Mouse (Mus musculus) limb, embryonic 12.5 days (tissue): ENCODE data around the gene Lrpap1. TPM values are rescaled to one million over a fixed set of nuclear protein-coding genes. Genes with fewer than 3 reads are reported as not detected.
A peak's percentile ranks its signal among the peaks of the same experiment; 100 is the strongest.

Source experiments
- ATAC-seq: fragments of 200-750 bp; cut with Nextera tagmentation; 2 replicates; pipeline ENCODE4 v1.8.0; 2017; ENCODE audit warnings: low read depth, moderate TSS enrichment; ENCODE audit not compliant: insufficient number of reproducible peaks, insufficient read depth, low FRiP score, low TSS enrichment
- H3K27ac ChIP-seq: fragments of 300-500 bp; sonication (generic); 2 replicates; pipeline ENCODE4 v1.5.1; 2016; ENCODE audit warnings: mild to moderate bottlenecking, moderate library complexity
- H3K27me3 ChIP-seq: fragments of 300-500 bp; sonication (generic); 2 replicates; pipeline ENCODE4 v1.6.1; 2016; ENCODE audit warnings: mild to moderate bottlenecking, moderate library complexity
- H3K36me3 ChIP-seq: fragments of 300-500 bp; sonication (generic); 2 replicates; pipeline ENCODE4 v1.6.1; 2016; ENCODE audit warnings: mild to moderate bottlenecking, moderate library complexity
- H3K4me1 ChIP-seq: fragments of 300-500 bp; sonication (generic); replicated peaks from 2 replicates; pipeline ENCODE4 v1.6.1; 2016
- H3K4me2 ChIP-seq: fragments of 300-500 bp; sonication (generic); 2 replicates; pipeline ENCODE4 v1.6.1; 2016; ENCODE audit warnings: mild to moderate bottlenecking, moderate library complexity
- H3K4me3 ChIP-seq: fragments of 300-500 bp; sonication (generic); replicated peaks from 2 replicates; pipeline ENCODE4 v1.5.1; 2016; ENCODE audit warnings: mild to moderate bottlenecking
- H3K9ac ChIP-seq: fragments of 300-500 bp; sonication (generic); replicated peaks from 2 replicates; pipeline ENCODE4 v1.6.1; 2016; ENCODE audit warnings: mild to moderate bottlenecking, moderate library complexity
- H3K9me3 ChIP-seq: fragments of 300-500 bp; sonication (generic); 2 replicates; pipeline ENCODE4 v1.6.1; 2016; ENCODE audit warnings: mild to moderate bottlenecking, moderate library complexity
- WGBS: fragments of 180-500 bp; shearing (Covaris S2); methylation state at CpG from one replicate; pipeline ENCODE4 v1.1.7; 2016; 5-methylcytosine and 5-hydroxymethylcytosine counted together
- polyA plus RNA-seq: library from polyadenylated mRNA; unstranded; fragments of >200 nt; fragmentation: Nextera tagmentation; extraction: Ambion mirVana; gene quantifications from 2 replicates; pipeline ENCODE4 v1.2.1, GENCODE M21; 2016

The Lrpap1 gene
- polyA plus RNA-seq, 1 experiment from 2014 or later: 83.5 TPM

DNA sequence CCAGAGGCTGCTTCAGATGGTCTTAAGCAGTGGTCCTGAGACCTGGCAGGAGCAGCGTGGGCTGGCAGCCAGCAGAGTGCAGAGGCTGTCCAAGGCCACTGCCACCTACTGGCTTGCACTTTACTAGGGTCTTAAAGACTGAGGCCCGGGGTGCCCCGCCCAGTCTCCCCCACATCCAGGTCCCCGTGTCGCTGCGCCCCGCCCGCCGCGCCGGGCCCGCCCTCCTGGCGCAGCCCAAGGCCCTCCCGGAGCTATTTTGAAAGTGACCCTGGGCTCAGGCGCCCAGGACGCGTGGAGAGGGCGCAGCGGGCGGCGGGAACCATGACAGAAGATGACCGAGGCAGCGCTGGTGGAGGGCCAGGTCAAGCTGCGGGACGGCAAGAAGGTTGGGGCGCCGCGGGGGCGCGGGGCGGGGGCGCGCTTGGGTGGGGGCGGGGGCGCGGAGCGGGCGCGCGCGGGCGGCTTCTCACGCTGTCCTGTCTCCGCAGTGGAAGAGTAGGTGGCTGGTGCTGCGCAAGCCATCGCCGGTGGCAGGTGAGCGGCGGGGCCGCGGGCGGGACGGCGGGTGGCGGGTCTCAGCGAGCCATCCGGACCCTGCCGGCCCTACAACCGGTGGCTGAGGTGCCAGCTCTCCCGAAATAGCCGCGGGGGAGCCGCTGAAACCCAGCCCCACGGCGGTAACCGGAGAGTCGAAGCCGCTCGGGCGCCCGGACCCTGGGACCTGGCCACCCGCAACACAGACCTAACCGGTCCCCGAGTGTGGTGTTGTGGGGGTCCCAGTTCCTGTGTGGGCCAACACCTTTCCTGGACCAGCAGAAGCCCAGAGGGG, 48.7 kb downstream of the Lrpap1 start, which contains the start of gene Dok7:
Gene Dok7 (plus strand): TSS at position 163 of the 829 bp plus-strand sequence.
- peaks cover 71% of the 10 kb centered on the region for H3K27me3 ChIP-seq
- no peaks in the 10 kb centered on the region for H3K9me3 ChIP-seq
- peak within 1 kb of the TSS; percentile 59 for H3K4me3 ChIP-seq
- H3K9ac ChIP-seq: peak within 1 kb of the TSS; percentile 61
- H3K27ac ChIP-seq: no peak within 1 kb of the TSS
- peak; percentile 45; the same call in 1 of the 2 replicates for ATAC-seq
- WGBS: 2% methylated on average over 46 of the region's 74 CpGs
- H3K36me3 ChIP-seq: no peaks in the 10 kb centered on the region
- H3K4me2 ChIP-seq: peak within 1 kb of the TSS; percentile 97
- H3K4me1 ChIP-seq: peaks cover 7% of the 10 kb centered on the region

DNA sequence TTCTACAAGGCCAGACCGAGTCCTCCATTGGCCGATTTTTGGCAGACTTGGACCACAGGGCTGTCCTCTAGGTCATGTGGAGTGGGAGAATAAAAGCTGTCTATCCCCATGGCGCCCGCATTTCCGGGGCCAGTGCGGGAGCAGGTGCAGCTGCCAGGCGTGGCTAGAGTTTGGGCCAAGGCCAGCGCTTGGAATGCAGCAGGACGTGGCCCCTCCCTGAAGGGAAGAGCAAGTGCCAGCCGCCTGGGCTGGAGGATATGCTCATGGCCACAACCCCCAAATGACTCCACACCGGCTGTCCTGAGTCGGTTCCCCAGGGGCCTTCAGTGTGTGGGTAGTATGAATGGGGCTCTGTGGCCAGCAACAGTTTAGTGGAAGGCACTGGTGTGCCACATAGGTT, 50.5 kb downstream of the Lrpap1 start:
- Histone ChIP-seq H3K27ac (no peak overlapping the region), H3K27me3 (peaks cover 63% of the 10 kb centered on the region), H3K36me3 (no peaks in the 10 kb centered on the region), H3K4me1 (peaks cover 7% of the 10 kb centered on the region), H3K4me2 (no peak overlapping the region), H3K9me3 (no peaks in the 10 kb centered on the region), H3K9ac (no peak overlapping the region), H3K4me3 (no peak overlapping the region)
- no peak for ATAC-seq
- 80% methylated on average over 12 of the region's 12 CpGs for WGBS

- Histone ChIP-seq H3K4me1 (peaks cover 7% of the 10 kb centered on the region), H3K4me2 (no peak overlapping the region), H3K9me3 (no peaks in the 10 kb centered on the region), H3K36me3 (no peaks in the 10 kb centered on the region), H3K27ac (no peak overlapping the region), H3K9ac (no peak overlapping the region), H3K4me3 (no peak overlapping the region), H3K27me3 (peaks cover 59% of the 10 kb centered on the region)
- 90% methylated on average over 3 of the region's 3 CpGs for WGBS
- ATAC-seq: no peak
These were observed 50.9 kb downstream of the Lrpap1 start for GRCm38 (mm10) chr5:35054628-35055027.

GRCm38 (mm10) chr5:35050541-35050940, 55.0 kb downstream of the Lrpap1 start:
- Histone ChIP-seq H3K36me3 (no peaks in the 10 kb centered on the region), H3K9ac (no peak overlapping the region), H3K4me2 (no peak overlapping the region), H3K4me3 (no peak overlapping the region), H3K27me3 (peaks cover 18% of the 10 kb centered on the region), H3K4me1 (0 out of 2 replicates have a peak, but pooled peaks cover 3% of the 10 kb centered on the region), H3K9me3 (no peaks in the 10 kb centered on the region), H3K27ac (no peak overlapping the region)
- ATAC-seq: no peak
- WGBS: 76% methylated on average over 5 of the region's 5 CpGs

GRCm38 (mm10) chr5:35043110-35043451, 62.5 kb downstream of the Lrpap1 start:
- Histone ChIP-seq H3K4me3 (no peak overlapping the region), H3K4me2 (no peak overlapping the region), H3K36me3 (no peaks in the 10 kb centered on the region), H3K4me1 (0 out of 2 replicates have a peak, but pooled peaks cover 3% of the 10 kb centered on the region), H3K9me3 (no peaks in the 10 kb centered on the region), H3K9ac (no peak overlapping the region), H3K27ac (no peak overlapping the region), H3K27me3 (no peaks in the 10 kb centered on the region; the same call in 1 of the 2 replicates)
- peak; percentile 52; the same call in 1 of the 2 replicates for ATAC-seq
- 40% methylated on average over 1 of the region's 1 CpGs for WGBS

DNA sequence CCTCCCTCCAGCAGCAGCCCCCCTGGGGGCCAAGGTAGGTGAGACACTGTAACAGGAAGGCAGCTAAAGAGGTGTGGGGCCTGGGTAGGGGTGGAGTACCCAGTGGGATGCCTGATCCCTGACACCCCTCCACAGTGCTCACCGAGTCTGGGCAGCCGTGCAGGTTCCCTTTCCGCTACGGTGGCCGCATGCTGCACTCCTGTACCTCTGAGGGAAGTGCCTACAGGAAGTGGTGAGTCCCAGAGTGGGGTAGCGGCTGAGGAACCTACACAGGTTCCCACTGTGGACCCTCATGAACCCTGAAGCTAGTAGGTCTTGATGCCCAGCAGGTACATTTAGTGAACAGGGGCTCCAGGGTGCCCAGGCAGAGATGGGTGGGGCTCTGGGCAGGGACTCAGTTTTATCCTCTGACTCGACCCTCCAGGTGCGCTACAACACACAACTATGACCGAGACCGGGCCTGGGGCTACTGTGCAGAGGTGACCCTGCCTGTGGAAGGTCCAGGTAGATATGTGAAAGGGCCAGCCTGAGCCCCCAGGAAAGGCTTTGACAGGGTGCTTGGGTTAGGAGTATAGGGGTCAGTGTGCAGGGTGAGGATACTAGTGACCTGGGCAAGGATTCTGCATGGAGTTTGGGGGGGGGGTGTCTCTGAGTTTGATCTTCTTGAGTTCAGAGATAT, 63.0 kb downstream of the Lrpap1 start:
- 79% methylated on average over 10 of the region's 10 CpGs for WGBS
- Histone ChIP-seq H3K36me3 (no peaks in the 10 kb centered on the region), H3K4me1 (0 out of 2 replicates have a peak, but pooled peaks cover 3% of the 10 kb centered on the region), H3K4me3 (no peak overlapping the region), H3K9ac (no peak overlapping the region), H3K27ac (no peak overlapping the region), H3K27me3 (no peaks in the 10 kb centered on the region; the same call in 1 of the 2 replicates), H3K9me3 (no peaks in the 10 kb centered on the region), H3K4me2 (no peak overlapping the region)
- no peak for ATAC-seq

Other genes with a start within 250 kb of the Lrpap1 start
- gene Msantd1, start 197.8 kb downstream of the Lrpap1 start, polyA plus RNA-seq: 0.42 and 0.73 TPM in 2 replicates
- 57.3 and 59.7 TPM in 2 replicates for gene Rgs12, start 156.3 kb downstream of the Lrpap1 start, polyA plus RNA-seq
- 0.24 and 0.59 TPM in 2 replicates for gene Hgfac, start 64.3 kb downstream of the Lrpap1 start, polyA plus RNA-seq
- 2.6 and 2.9 TPM in 2 replicates for gene Dok7, start 49.0 kb downstream of the Lrpap1 start, polyA plus RNA-seq
- gene Adra2c, start 172.6 kb upstream of the Lrpap1 start, polyA plus RNA-seq: 0.09 TPM in 1 of 2 replicates, not detected in the other